In the genomic region with DNA sequence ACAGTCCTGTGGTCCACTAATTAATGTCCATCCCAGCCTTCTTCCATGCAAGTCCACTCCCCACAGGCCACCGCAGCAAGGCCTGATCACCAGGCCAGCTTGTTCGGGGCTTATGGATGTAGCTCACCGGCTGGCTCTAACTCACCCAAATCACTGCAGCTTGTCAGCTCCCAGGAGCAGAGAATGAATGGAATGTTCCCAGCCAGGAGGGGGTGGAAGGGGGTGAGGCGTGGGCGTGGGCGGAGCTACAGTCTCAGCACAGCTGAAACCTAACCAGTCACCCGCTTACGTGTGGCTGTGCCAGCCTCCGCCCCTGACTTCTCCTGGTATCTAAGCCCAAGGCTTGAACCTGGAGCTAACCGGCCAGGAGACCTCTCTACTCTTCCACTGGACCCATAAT, we compare ENCODE assay signal across 7 mouse cellular contexts. TPM values are rescaled to one million over a fixed set of nuclear protein-coding genes. Genes with fewer than 3 reads are reported as not detected.
DNase-seq lines count a peak whose midpoint lies in the region; ATAC-seq lines count a peak whose summit lies in the region.

No protein-coding gene starts in this region.

- H3K9me3 ChIP-seq in embryonic facial prominence, embryonic 15.5 days (replicated peaks), result no peaks in the 10 kb centered on the region
- H3K9me3 ChIP-seq in heart, embryonic 10.5 days, result no peaks in the 10 kb centered on the region
- no peaks in the 10 kb centered on the region for H3K9me3 ChIP-seq in kidney, embryonic 14.5 days (ENCODE audit: control insufficient read depth, low read length)
- H3K9me3 ChIP-seq in limb, embryonic 15.5 days, result no peaks in the 10 kb centered on the region

- H3K4me3 ChIP-seq in embryonic facial prominence, embryonic 15.5 days (replicated peaks), result peak overlapping the region; percentile 18
- H3K4me3 ChIP-seq in heart, embryonic 10.5 days, result peak overlapping the region; percentile 46
- H3K4me3 ChIP-seq in kidney, embryonic 14.5 days (ENCODE audit: low read length), result peak overlapping the region; percentile 1; the same call in 1 of the 2 replicates
- H3K4me3 ChIP-seq in limb, embryonic 15.5 days, result peak overlapping the region; percentile 17

- H3K4me2 ChIP-seq in embryonic facial prominence, embryonic 15.5 days (replicated peaks), result peak overlapping the region; percentile 35
- H3K4me2 ChIP-seq in kidney, embryonic 14.5 days (replicated peaks; ENCODE audit: low read depth, low read length), result peak overlapping the region; percentile 30
- peak overlapping the region; percentile 40 for H3K4me2 ChIP-seq in limb, embryonic 15.5 days

- peaks cover 58% of the 10 kb centered on the region for H3K4me1 ChIP-seq in embryonic facial prominence, embryonic 15.5 days
- H3K4me1 ChIP-seq in heart, embryonic 10.5 days, result peaks cover 66% of the 10 kb centered on the region
- H3K4me1 ChIP-seq in kidney, embryonic 14.5 days (ENCODE audit: control insufficient read depth, insufficient read depth, low read length), result peaks cover 41% of the 10 kb centered on the region
- H3K4me1 ChIP-seq in limb, embryonic 15.5 days, result peaks cover 52% of the 10 kb centered on the region

- no peak overlapping the region for H3K9ac ChIP-seq in embryonic facial prominence, embryonic 15.5 days
- 0 out of 2 replicates have a peak overlapping the region, but pooled peaks have one; percentile 28 for H3K9ac ChIP-seq in kidney, embryonic 14.5 days (ENCODE audit: low read depth, low read length)
- H3K9ac ChIP-seq in limb, embryonic 15.5 days, result no peak overlapping the region

- WGBS in embryonic facial prominence, embryonic 15.5 days, result 6% methylated on average over 10 of the region's 10 CpGs
- WGBS in heart, embryonic 10.5 days, result 2% methylated on average over 10 of the region's 10 CpGs
- WGBS in kidney, embryonic 14.5 days, result 6% methylated on average over 10 of the region's 10 CpGs
- 6% methylated on average over 10 of the region's 10 CpGs for WGBS in limb, embryonic 15.5 days

- peak; percentile 77 for ATAC-seq in embryonic facial prominence, embryonic 15.5 days (ENCODE audit: insufficient number of reproducible peaks, low FRiP score, low TSS enrichment, low read depth)
- peak; percentile 77 for ATAC-seq in kidney, embryonic 14.5 days (ENCODE audit: low FRiP score, low TSS enrichment)
- ATAC-seq in limb, embryonic 15.5 days (ENCODE audit: insufficient number of reproducible peaks, low FRiP score, low TSS enrichment, low read depth), result peak; percentile 80

- H3K27me3 ChIP-seq in embryonic facial prominence, embryonic 15.5 days, result no peaks in the 10 kb centered on the region
- no peaks in the 10 kb centered on the region for H3K27me3 ChIP-seq in heart, embryonic 10.5 days (ENCODE audit: insufficient read depth, poor library complexity, severe bottlenecking)
- H3K27me3 ChIP-seq in kidney, embryonic 14.5 days (ENCODE audit: control insufficient read depth, insufficient read depth, low read length), result no peaks in the 10 kb centered on the region
- no peaks in the 10 kb centered on the region for H3K27me3 ChIP-seq in limb, embryonic 15.5 days

- H3K36me3 ChIP-seq in embryonic facial prominence, embryonic 15.5 days, result peaks cover 39% of the 10 kb centered on the region
- H3K36me3 ChIP-seq in heart, embryonic 10.5 days, result peaks cover 48% of the 10 kb centered on the region
- peaks cover 57% of the 10 kb centered on the region for H3K36me3 ChIP-seq in kidney, embryonic 14.5 days (ENCODE audit: control insufficient read depth, insufficient read depth, low read length)
- H3K36me3 ChIP-seq in limb, embryonic 15.5 days, result peaks cover 41% of the 10 kb centered on the region

- DNase-seq in adrenal gland, postnatal 36 days, result peak; percentile 86 to 91
- DNase-seq in heart, embryonic 10.5 days (ENCODE audit: low spot score), result peak; percentile 94
- DNase-seq in neural tube, embryonic 10.5 days (ENCODE audit: extremely low spot score, low spot score), result peak; percentile 77
- peak; percentile 69 to 83 for DNase-seq in urinary bladder, postnatal 36 days (ENCODE audit: low spot score in 2 of 2)

- peak overlapping the region; percentile 87 for H3K27ac ChIP-seq in embryonic facial prominence, embryonic 15.5 days (replicated peaks)
- H3K27ac ChIP-seq in heart, embryonic 10.5 days, result peak overlapping the region; percentile 88
- peak overlapping the region; percentile 77 for H3K27ac ChIP-seq in kidney, embryonic 14.5 days (ENCODE audit: low read depth, low read length)
- H3K27ac ChIP-seq in limb, embryonic 15.5 days, result peak overlapping the region; percentile 87

RNA-seq across cellular contexts. Expression of gene Plxnb2, which starts 11.2 kb away (rescaled TPM):
- total RNA-seq in adrenal gland, postnatal 36 days (2021), result 100 to 1,000 TPM; 110 to 130 TPM
- 157 and 161 TPM in 2 replicates for polyA plus RNA-seq in embryonic facial prominence, embryonic 15.5 days (2015; fragmentation: Nextera tagmentation; extraction: Ambion mirVana)
- polyA plus RNA-seq in heart, embryonic 10.5 days (2016; fragmentation: Nextera tagmentation; extraction: Ambion mirVana), result 106 and 117 TPM in 2 replicates
- 124 and 165 TPM in 2 replicates for polyA plus RNA-seq in kidney, embryonic 14.5 days (2014; fragmentation: Nextera tagmentation; extraction: Ambion mirVana)
- polyA plus RNA-seq in limb, embryonic 15.5 days (2015; fragmentation: Nextera tagmentation; extraction: Ambion mirVana), result 144 and 149 TPM in 2 replicates

RNA-seq across cellular contexts. Expression of gene Mapk11, which starts 20.0 kb away (rescaled TPM):
- 1 to 10 TPM; 2.5 to 3.7 TPM for total RNA-seq in adrenal gland, postnatal 36 days (2021)
- 10.7 and 12.7 TPM in 2 replicates for polyA plus RNA-seq in embryonic facial prominence, embryonic 15.5 days (2015; fragmentation: Nextera tagmentation; extraction: Ambion mirVana)
- 4.2 and 4.8 TPM in 2 replicates for polyA plus RNA-seq in heart, embryonic 10.5 days (2016; fragmentation: Nextera tagmentation; extraction: Ambion mirVana)
- 8.4 and 14.8 TPM in 2 replicates for polyA plus RNA-seq in kidney, embryonic 14.5 days (2014; fragmentation: Nextera tagmentation; extraction: Ambion mirVana)
- 7.8 and 8.3 TPM in 2 replicates for polyA plus RNA-seq in limb, embryonic 15.5 days (2015; fragmentation: Nextera tagmentation; extraction: Ambion mirVana)

RNA-seq across cellular contexts. Expression of gene Dennd6b, which starts 26.9 kb away (rescaled TPM):
- total RNA-seq in adrenal gland, postnatal 36 days (2021), result 1 to 10 TPM; 4.9 to 5.2 TPM
- 16.3 and 16.7 TPM in 2 replicates for polyA plus RNA-seq in embryonic facial prominence, embryonic 15.5 days (2015; fragmentation: Nextera tagmentation; extraction: Ambion mirVana)
- 23.1 and 23.5 TPM in 2 replicates for polyA plus RNA-seq in heart, embryonic 10.5 days (2016; fragmentation: Nextera tagmentation; extraction: Ambion mirVana)
- 15.8 and 16.6 TPM in 2 replicates for polyA plus RNA-seq in kidney, embryonic 14.5 days (2014; fragmentation: Nextera tagmentation; extraction: Ambion mirVana)
- 12.4 and 13.0 TPM in 2 replicates for polyA plus RNA-seq in limb, embryonic 15.5 days (2015; fragmentation: Nextera tagmentation; extraction: Ambion mirVana)

RNA-seq across cellular contexts. Expression of gene Mapk12, which starts 28.9 kb away (rescaled TPM):
- 10 to 100 TPM in 1 of 2 experiments, 1 to 10 TPM in 1; 8.8 to 10.6 TPM for total RNA-seq in adrenal gland, postnatal 36 days (2021)
- 9.4 and 11.2 TPM in 2 replicates for polyA plus RNA-seq in embryonic facial prominence, embryonic 15.5 days (2015; fragmentation: Nextera tagmentation; extraction: Ambion mirVana)
- polyA plus RNA-seq in heart, embryonic 10.5 days (2016; fragmentation: Nextera tagmentation; extraction: Ambion mirVana), result 25.4 and 26.4 TPM in 2 replicates
- 20.8 and 23.4 TPM in 2 replicates for polyA plus RNA-seq in kidney, embryonic 14.5 days (2014; fragmentation: Nextera tagmentation; extraction: Ambion mirVana)
- polyA plus RNA-seq in limb, embryonic 15.5 days (2015; fragmentation: Nextera tagmentation; extraction: Ambion mirVana), result 7.1 and 15.4 TPM in 2 replicates

RNA-seq across cellular contexts. Expression of gene Hdac10, which starts 40.9 kb away (rescaled TPM):
- 10 to 100 TPM in 1 of 2 experiments, 1 to 10 TPM in 1; 9.9 to 14.3 TPM for total RNA-seq in adrenal gland, postnatal 36 days (2021)
- polyA plus RNA-seq in embryonic facial prominence, embryonic 15.5 days (2015; fragmentation: Nextera tagmentation; extraction: Ambion mirVana), result 22.3 and 25.7 TPM in 2 replicates
- polyA plus RNA-seq in heart, embryonic 10.5 days (2016; fragmentation: Nextera tagmentation; extraction: Ambion mirVana), result 18.5 and 19.0 TPM in 2 replicates
- polyA plus RNA-seq in kidney, embryonic 14.5 days (2014; fragmentation: Nextera tagmentation; extraction: Ambion mirVana), result 9.2 and 12.9 TPM in 2 replicates
- polyA plus RNA-seq in limb, embryonic 15.5 days (2015; fragmentation: Nextera tagmentation; extraction: Ambion mirVana), result 22.4 and 23.4 TPM in 2 replicates

Comparison
In these comparisons a context has a peak if more than half of its experiments do, and no peak if none do; other contexts are left out.
1. Peak in every context shown above with its lines: DNase-seq, ATAC-seq, H3K4me3 ChIP-seq and H3K27ac ChIP-seq.